ENCODE assay signal across 14 mouse cellular contexts in genomic region chr4:119750157-119750556, GRCm38 (mm10). TPM values are rescaled to one million over a fixed set of nuclear protein-coding genes. Genes with fewer than 3 reads are reported as not detected.
DNase-seq lines count a peak whose midpoint lies in the region; ATAC-seq lines count a peak whose summit lies in the region.
"Had no signal": no experiment of that assay in that cellular context is flagged by ENCODE, and none has a peak within 500 bp of the region (broad histone marks: within the 10 kb centered on the region; RNA-seq: fewer than 3 reads in every experiment).

No protein-coding gene starts in this region.

- 0 out of 2 replicates have a peak, but pooled peaks have one; percentile 10 for ATAC-seq in heart, embryonic 16.5 days (replicated peaks; ENCODE audit: extremely low read depth, insufficient read depth, low FRiP score)
- peak; percentile 94 for ATAC-seq in liver, embryonic 12.5 days
- ATAC-seq in cerebellum, adult (ENCODE audit: insufficient number of reproducible peaks, low FRiP score, low TSS enrichment): no peak

- H3K4me1 ChIP-seq in heart, embryonic 16.5 days (ENCODE audit: control insufficient read depth, insufficient read depth, low read length): peaks cover 6% of the 10 kb centered on the region
- H3K4me1 ChIP-seq in liver, embryonic 12.5 days: peaks cover 14% of the 10 kb centered on the region
- H3K4me1 ChIP-seq: kidney, embryonic 15.5 days; limb, embryonic 13.5 days; neural tube, embryonic 13.5 days had no signal

- intact Hi-C loops in heart, postnatal 25 days (cut with DNase I): no loop called here

- no peaks in the 10 kb centered on the region for H3K36me3 ChIP-seq in heart, embryonic 16.5 days (ENCODE audit: control insufficient read depth, insufficient read depth)
- H3K36me3 ChIP-seq in liver, embryonic 12.5 days: no peaks in the 10 kb centered on the region
- H3K36me3 ChIP-seq: kidney, embryonic 15.5 days; limb, embryonic 13.5 days; neural tube, embryonic 13.5 days had no signal

- no peak for DNase-seq in heart, adult 9 months (ENCODE audit: low spot score in 2 of 2)
- DNase-seq in 3134 (ENCODE audit: extremely low read depth, insufficient read length, low spot score) (peak; percentile 21), adipocyte (ENCODE audit: low spot score) (no peak)
- DNase-seq in c-Kit-positive CD71-positive TER-119-positive erythroid progenitor cells, embryonic 14.5 days (ENCODE audit: low spot score): peak; percentile 32
- no peak for DNase-seq in heart, postnatal 25 days (ENCODE audit: low spot score)
- DNase-seq: adrenal gland, postnatal 25 days; B cell, adult 2 months; cerebellum, postnatal 36 days had no signal

- H3K4me2 ChIP-seq in heart, embryonic 16.5 days (ENCODE audit: low read depth, low read length): no peak overlapping the region
- no peak overlapping the region for H3K4me2 ChIP-seq in liver, embryonic 12.5 days
- H3K4me2 ChIP-seq: kidney, embryonic 15.5 days; limb, embryonic 13.5 days; neural tube, embryonic 13.5 days had no signal

- no peaks in the 10 kb centered on the region for H3K27me3 ChIP-seq in heart, embryonic 16.5 days (ENCODE audit: control insufficient read depth, insufficient read depth, low read length)
- no peaks in the 10 kb centered on the region for H3K27me3 ChIP-seq in liver, embryonic 12.5 days (replicated peaks)
- H3K27me3 ChIP-seq: kidney, embryonic 15.5 days; limb, embryonic 13.5 days; neural tube, embryonic 13.5 days had no signal

- WGBS in heart, embryonic 16.5 days: 48% methylated on average over 4 of the region's 4 CpGs
- WGBS in liver, embryonic 12.5 days (ENCODE audit: insufficient replicate concordance): 27% methylated on average over 4 of the region's 4 CpGs

- no peak overlapping the region for H3K4me3 ChIP-seq in heart, embryonic 16.5 days (ENCODE audit: low read length)
- no peak overlapping the region for H3K4me3 ChIP-seq in liver, embryonic 12.5 days
- H3K4me3 ChIP-seq: kidney, embryonic 15.5 days; limb, embryonic 13.5 days; neural tube, embryonic 13.5 days had no signal

- H3K9ac ChIP-seq in heart, embryonic 16.5 days (ENCODE audit: low read length): no peak overlapping the region
- H3K9ac ChIP-seq in liver, embryonic 12.5 days: no peak overlapping the region
- H3K9ac ChIP-seq: kidney, embryonic 15.5 days; limb, embryonic 13.5 days; neural tube, embryonic 13.5 days had no signal

- H3K9me3 ChIP-seq in heart, embryonic 16.5 days (replicated peaks; ENCODE audit: control insufficient read depth, low read length): no peaks in the 10 kb centered on the region
- H3K9me3 ChIP-seq in liver, embryonic 12.5 days (replicated peaks): no peaks in the 10 kb centered on the region
- H3K9me3 ChIP-seq: kidney, embryonic 15.5 days had no signal

- H3K27ac ChIP-seq in heart, embryonic 16.5 days (ENCODE audit: low read length): no peak overlapping the region
- H3K27ac ChIP-seq in liver, embryonic 12.5 days: no peak overlapping the region
- H3K27ac ChIP-seq: kidney, embryonic 15.5 days; limb, embryonic 13.5 days; neural tube, embryonic 13.5 days had no signal

RNA-seq across cellular contexts. Expression of gene Hivep3, which starts 16.6 kb away (rescaled TPM):
- 6.1 and 9.4 TPM in 2 replicates for polyA plus RNA-seq in heart, embryonic 16.5 days (2015; fragmentation: Nextera tagmentation; extraction: Ambion mirVana)
- 2.2 and 2.9 TPM in 2 replicates for polyA plus RNA-seq in liver, embryonic 12.5 days (2016; fragmentation: Nextera tagmentation; extraction: Ambion mirVana)
- 1 to 10 TPM; 5.1 to 5.2 TPM for total RNA-seq in heart, postnatal 25 days (2021)

Comparison
In these comparisons a context has a peak if more than half of its experiments do, and no peak if none do; other contexts are left out.
1. DNase-seq: peak in 3134 (single experiment) and c-Kit-positive CD71-positive TER-119-positive erythroid progenitor cells, embryonic 14.5 days (single experiment); none in heart, adult 9 months (0 of 2), adipocyte (single experiment) and heart, postnatal 25 days (single experiment).